ENCODE assay signal across 21 mouse cellular contexts in the genomic region with DNA sequence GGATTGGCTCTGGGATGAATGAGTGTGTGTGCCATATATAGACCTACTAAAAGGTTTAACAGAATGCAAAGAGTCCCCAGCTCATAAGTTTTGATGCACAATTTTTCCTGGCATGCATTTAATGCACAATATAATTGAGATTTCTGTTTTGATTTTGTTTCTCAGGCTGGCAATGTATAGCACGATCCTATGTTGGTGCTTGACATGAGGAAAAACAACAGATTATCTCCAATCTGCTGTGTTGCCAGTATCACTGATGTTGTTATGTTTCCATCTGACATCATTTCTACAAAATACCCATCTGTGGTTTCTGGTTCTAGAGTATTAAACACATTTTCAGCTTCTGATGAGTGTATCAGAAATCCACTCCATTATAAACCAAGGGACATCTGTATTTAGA.
"Had no signal": no experiment of that assay in that cellular context is flagged by ENCODE, and none has a peak within 500 bp of the region (broad histone marks: within the 10 kb centered on the region; RNA-seq: fewer than 3 reads in every experiment).

No protein-coding gene starts in this region.

- H3K4me2 ChIP-seq: limb, embryonic 12.5 days; limb, embryonic 15.5 days; liver, embryonic 11.5 days; lung, embryonic 14.5 days; midbrain, embryonic 12.5 days; midbrain, embryonic 15.5 days; neural tube, embryonic 12.5 days; neural tube, embryonic 15.5 days had no signal

- H3K4me3 ChIP-seq: layer of hippocampus, adult 2 months; limb, embryonic 12.5 days; limb, embryonic 15.5 days; midbrain, embryonic 12.5 days; midbrain, embryonic 15.5 days; neural tube, embryonic 12.5 days; neural tube, embryonic 15.5 days had no signal

- DNase-seq: kidney, adult 9 months; kidney, postnatal 14 days; kidney, postnatal 4 days; left cerebral cortex, postnatal 4 days; liver, postnatal 0 days; lung, embryonic 14.5 days; right cerebral cortex, adult 18-20 months; right cerebral cortex, postnatal 14 days; right cerebral cortex, postnatal 4 days; thymus, postnatal 36 days had no signal

- ATAC-seq: liver, postnatal 0 days; lung, postnatal 0 days; midbrain, embryonic 15.5 days had no signal

- H3K9me3 ChIP-seq: limb, embryonic 12.5 days; limb, embryonic 15.5 days; midbrain, embryonic 12.5 days; midbrain, embryonic 15.5 days; neural tube, embryonic 12.5 days; neural tube, embryonic 15.5 days had no signal

- H3K4me1 ChIP-seq: limb, embryonic 12.5 days; limb, embryonic 15.5 days; midbrain, embryonic 12.5 days; midbrain, embryonic 15.5 days; neural tube, embryonic 12.5 days; neural tube, embryonic 15.5 days had no signal

- H3K36me3 ChIP-seq: limb, embryonic 12.5 days; limb, embryonic 15.5 days; midbrain, embryonic 12.5 days; midbrain, embryonic 15.5 days; neural tube, embryonic 12.5 days; neural tube, embryonic 15.5 days had no signal

- H3K9ac ChIP-seq: limb, embryonic 12.5 days; limb, embryonic 15.5 days; liver, embryonic 14.5 days; liver, postnatal 0 days; lung, embryonic 14.5 days; midbrain, embryonic 12.5 days; midbrain, embryonic 15.5 days; neural tube, embryonic 12.5 days; neural tube, embryonic 15.5 days had no signal

- H3K27ac ChIP-seq: layer of hippocampus, adult 2 months; limb, embryonic 12.5 days; limb, embryonic 15.5 days; liver, embryonic 14.5 days; macrophage; midbrain, embryonic 12.5 days; midbrain, embryonic 15.5 days; neural tube, embryonic 12.5 days; neural tube, embryonic 15.5 days had no signal

- H3K27me3 ChIP-seq: limb, embryonic 12.5 days; limb, embryonic 15.5 days; midbrain, embryonic 12.5 days; midbrain, embryonic 15.5 days; neural tube, embryonic 12.5 days; neural tube, embryonic 15.5 days had no signal
